15 mouse cellular contexts compared by ENCODE assay signal in genomic region chr14:102181269-102181668, GRCm38 (mm10).
DNase-seq lines count a peak whose midpoint lies in the region; ATAC-seq and TF ChIP-seq lines count a peak whose summit lies in the region.
"Had no signal": no experiment of that assay in that cellular context is flagged by ENCODE, and none has a peak within 500 bp of the region (broad histone marks: within the 10 kb centered on the region; RNA-seq: fewer than 3 reads in every experiment).

No protein-coding gene starts in this region.

- ATAC-seq in forebrain, embryonic 14.5 days, result no peak
- ATAC-seq in forebrain, embryonic 13.5 days, result no peak

- no peaks in the 10 kb centered on the region for H3K27me3 ChIP-seq in forebrain, embryonic 14.5 days (replicated peaks; ENCODE audit: control insufficient read depth, insufficient read depth, low read length)
- no peaks in the 10 kb centered on the region for H3K27me3 ChIP-seq in forebrain, embryonic 13.5 days
- H3K27me3 ChIP-seq: embryonic facial prominence, embryonic 15.5 days; heart, embryonic 13.5 days; hindbrain, embryonic 15.5 days; limb, embryonic 12.5 days; neural tube, embryonic 13.5 days had no signal

- H3K36me3 ChIP-seq in forebrain, embryonic 14.5 days (ENCODE audit: control insufficient read depth, insufficient read depth, low read length), result no peaks in the 10 kb centered on the region
- H3K36me3 ChIP-seq in forebrain, embryonic 13.5 days (ENCODE audit: poor library complexity, severe bottlenecking), result no peaks in the 10 kb centered on the region
- H3K36me3 ChIP-seq: embryonic facial prominence, embryonic 15.5 days; heart, embryonic 13.5 days; hindbrain, embryonic 15.5 days; limb, embryonic 12.5 days; neural tube, embryonic 13.5 days had no signal

- no peak overlapping the region for H3K27ac ChIP-seq in forebrain, embryonic 14.5 days (ENCODE audit: low read depth, low read length)
- no peak overlapping the region for H3K27ac ChIP-seq in forebrain, embryonic 13.5 days
- H3K27ac ChIP-seq: embryonic facial prominence, embryonic 15.5 days; heart, embryonic 13.5 days; hindbrain, embryonic 15.5 days; limb, embryonic 12.5 days; neural tube, embryonic 13.5 days had no signal

- H3K4me2 ChIP-seq in forebrain, embryonic 14.5 days (ENCODE audit: low read length), result no peak overlapping the region
- no peak overlapping the region for H3K4me2 ChIP-seq in forebrain, embryonic 13.5 days
- H3K4me2 ChIP-seq: embryonic facial prominence, embryonic 15.5 days; heart, embryonic 13.5 days; hindbrain, embryonic 15.5 days; limb, embryonic 12.5 days; neural tube, embryonic 13.5 days had no signal

- DNase-seq in forebrain, embryonic 14.5 days (ENCODE audit: low spot score), result peak; percentile 46
- peak; percentile 8 for DNase-seq in kidney, adult 9 months
- no peak for DNase-seq in kidney, adult 8-10 months
- peak; percentile 9 for DNase-seq in 416B (ENCODE audit: low read depth)
- peak; percentile 65 for DNase-seq in brain, embryonic 14.5 days (ENCODE audit: low read depth)
- no peak for DNase-seq in right cerebral cortex, postnatal 25 days
- no peak for DNase-seq in cerebellum, adult 11 months
- DNase-seq: cerebellum, adult 9-11 months; kidney, postnatal 10 days had no signal

- peak; percentile 12; the same call in 1 of the 2 replicates for TF ChIP-seq CTCF in brain, embryonic 14.5 days (IDR thresholded peaks at IDR 0.05; ENCODE audit: borderline replicate concordance, extremely low read depth, insufficient read depth, insufficient read length)

- no peak overlapping the region for H3K4me3 ChIP-seq in forebrain, embryonic 14.5 days (ENCODE audit: low read depth, low read length)
- no peak overlapping the region for H3K4me3 ChIP-seq in forebrain, embryonic 13.5 days
- H3K4me3 ChIP-seq: embryonic facial prominence, embryonic 15.5 days; heart, embryonic 13.5 days; hindbrain, embryonic 15.5 days; limb, embryonic 12.5 days; neural tube, embryonic 13.5 days had no signal

- 90% methylated on average over 3 of the region's 3 CpGs for WGBS in forebrain, embryonic 14.5 days
- WGBS in forebrain, embryonic 13.5 days, result 83% methylated on average over 3 of the region's 3 CpGs

- H3K9me3 ChIP-seq in forebrain, embryonic 14.5 days (replicated peaks; ENCODE audit: control insufficient read depth, low read length), result no peaks in the 10 kb centered on the region
- no peaks in the 10 kb centered on the region for H3K9me3 ChIP-seq in forebrain, embryonic 13.5 days (replicated peaks)
- H3K9me3 ChIP-seq: embryonic facial prominence, embryonic 15.5 days; limb, embryonic 12.5 days; neural tube, embryonic 13.5 days had no signal

- TF ChIP-seq POLR2A in brain, embryonic 14.5 days (IDR thresholded peaks at IDR 0.05; ENCODE audit: borderline replicate concordance, extremely low read depth, insufficient read depth, insufficient read length, poor library complexity, severe bottlenecking), result no peak

- no peaks in the 10 kb centered on the region for H3K4me1 ChIP-seq in forebrain, embryonic 14.5 days (ENCODE audit: control insufficient read depth, insufficient read depth, low read length)
- H3K4me1 ChIP-seq in forebrain, embryonic 13.5 days, result no peaks in the 10 kb centered on the region
- H3K4me1 ChIP-seq: embryonic facial prominence, embryonic 15.5 days; heart, embryonic 13.5 days; hindbrain, embryonic 15.5 days; limb, embryonic 12.5 days; neural tube, embryonic 13.5 days had no signal

- no peak overlapping the region for H3K9ac ChIP-seq in forebrain, embryonic 14.5 days (ENCODE audit: low read length)
- H3K9ac ChIP-seq in forebrain, embryonic 13.5 days, result no peak overlapping the region
- H3K9ac ChIP-seq: embryonic facial prominence, embryonic 15.5 days; heart, embryonic 13.5 days; hindbrain, embryonic 15.5 days; limb, embryonic 12.5 days; neural tube, embryonic 13.5 days had no signal

Comparison
In these comparisons a context has a peak if more than half of its experiments do, and no peak if none do; other contexts are left out.
1. DNase-seq: peak in forebrain, embryonic 14.5 days (single experiment), kidney, adult 9 months (single experiment), 416B (single experiment) and brain, embryonic 14.5 days (single experiment); none in kidney, adult 8-10 months (0 of 2), right cerebral cortex, postnatal 25 days (single experiment) and cerebellum, adult 11 months (single experiment).